ENCODE assay signal across 8 mouse cellular contexts in genomic region chr11:60539540-60539939, GRCm38 (mm10). TPM values are rescaled to one million over a fixed set of nuclear protein-coding genes. Genes with fewer than 3 reads are reported as not detected.
A peak's percentile ranks its signal among the peaks of the same experiment; 100 is the strongest.
DNase-seq lines count a peak whose midpoint lies in the region; ATAC-seq and TF ChIP-seq lines count a peak whose summit lies in the region.

No protein-coding gene starts in this region.

- no peak for ATAC-seq in embryonic facial prominence, embryonic 11.5 days (replicated peaks; ENCODE audit: insufficient number of reproducible peaks, low FRiP score, low TSS enrichment, low read depth)
- ATAC-seq in intestine, embryonic 15.5 days: no peak
- no peak for ATAC-seq in neural tube, embryonic 13.5 days (ENCODE audit: low read depth)

- WGBS in embryonic facial prominence, embryonic 11.5 days: 7% methylated on average over 2 of the region's 2 CpGs
- WGBS in intestine, embryonic 15.5 days: 7% methylated on average over 2 of the region's 2 CpGs
- 11% methylated on average over 2 of the region's 2 CpGs for WGBS in neural tube, embryonic 13.5 days

- peak overlapping the region; percentile 87 for H3K9ac ChIP-seq in embryonic facial prominence, embryonic 11.5 days (replicated peaks; ENCODE audit: low read length)
- H3K9ac ChIP-seq in intestine, embryonic 15.5 days: peak overlapping the region; percentile 95
- peak overlapping the region; percentile 95 for H3K9ac ChIP-seq in neural tube, embryonic 13.5 days

- intact Hi-C loops in left cerebral cortex, adult 2 months (cut with DNase I): loop anchor here (5.0 kb wide), 3 partner anchors 82 to 187 kb away; partner anchors contain the start of genes Drc3, Llgl1 and Tom1l2

- no peak for TF ChIP-seq CTCF in left cerebral cortex, adult 2 months (IDR thresholded peaks at IDR 0.05)

- H3K27me3 ChIP-seq in embryonic facial prominence, embryonic 11.5 days (ENCODE audit: control insufficient read depth, insufficient read depth, low read length): no peaks in the 10 kb centered on the region
- H3K27me3 ChIP-seq in intestine, embryonic 15.5 days (replicated peaks): no peaks in the 10 kb centered on the region
- no peaks in the 10 kb centered on the region for H3K27me3 ChIP-seq in neural tube, embryonic 13.5 days

- peaks cover 3% of the 10 kb centered on the region; the same call in 1 of the 2 replicates for H3K4me1 ChIP-seq in embryonic facial prominence, embryonic 11.5 days (ENCODE audit: control insufficient read depth, insufficient read depth, low read length)
- H3K4me1 ChIP-seq in intestine, embryonic 15.5 days (replicated peaks): peaks cover 34% of the 10 kb centered on the region
- H3K4me1 ChIP-seq in neural tube, embryonic 13.5 days (replicated peaks): peaks cover 73% of the 10 kb centered on the region

- peak overlapping the region; percentile 77 for H3K4me2 ChIP-seq in embryonic facial prominence, embryonic 11.5 days (ENCODE audit: low read depth, low read length)
- peak overlapping the region; percentile 78 for H3K4me2 ChIP-seq in intestine, embryonic 15.5 days (replicated peaks)
- peak overlapping the region; percentile 100 for H3K4me2 ChIP-seq in neural tube, embryonic 13.5 days

- DNase-seq in left cerebral cortex, adult 2 months (ENCODE audit: extremely low spot score in 1 of 2, low spot score in 2 of 2): no peak
- no peak for DNase-seq in left cerebral cortex, adult 18-20 months (ENCODE audit: low spot score in 2 of 2)
- no peak for DNase-seq in embryonic facial prominence, embryonic 11.5 days (ENCODE audit: low spot score)
- no peak for DNase-seq in urinary bladder, postnatal 10 days (ENCODE audit: low spot score)
- no peak for DNase-seq in cerebellum, adult 11 months
- DNase-seq in thymus, postnatal 0 days (ENCODE audit: low spot score): no peak

- no peak overlapping the region for H3K27ac ChIP-seq in left cerebral cortex, adult 2 months
- H3K27ac ChIP-seq in embryonic facial prominence, embryonic 11.5 days (replicated peaks; ENCODE audit: low read depth, low read length): no peak overlapping the region
- H3K27ac ChIP-seq in intestine, embryonic 15.5 days: no peak overlapping the region
- H3K27ac ChIP-seq in neural tube, embryonic 13.5 days (replicated peaks): no peak overlapping the region

- H3K36me3 ChIP-seq in embryonic facial prominence, embryonic 11.5 days (replicated peaks; ENCODE audit: control insufficient read depth, insufficient read depth, low read depth, low read length): no peaks in the 10 kb centered on the region
- H3K36me3 ChIP-seq in intestine, embryonic 15.5 days: 0 out of 2 replicates have a peak, but pooled peaks cover 2% of the 10 kb centered on the region
- peaks cover 9% of the 10 kb centered on the region; the same call in 1 of the 2 replicates for H3K36me3 ChIP-seq in neural tube, embryonic 13.5 days

- peak overlapping the region; percentile 83 for H3K4me3 ChIP-seq in left cerebral cortex, adult 2 months
- peak overlapping the region; percentile 98 for H3K4me3 ChIP-seq in embryonic facial prominence, embryonic 11.5 days (ENCODE audit: low read depth, low read length)
- H3K4me3 ChIP-seq in intestine, embryonic 15.5 days (replicated peaks): peak overlapping the region; percentile 90
- H3K4me3 ChIP-seq in neural tube, embryonic 13.5 days: peak overlapping the region; percentile 92

- H3K9me3 ChIP-seq in embryonic facial prominence, embryonic 11.5 days (replicated peaks; ENCODE audit: control insufficient read depth, low read length): no peaks in the 10 kb centered on the region
- no peaks in the 10 kb centered on the region for H3K9me3 ChIP-seq in intestine, embryonic 15.5 days
- H3K9me3 ChIP-seq in neural tube, embryonic 13.5 days: no peaks in the 10 kb centered on the region

RNA-seq across cellular contexts. Expression of gene Alkbh5, which starts 3.4 kb away (rescaled TPM):
- total RNA-seq in left cerebral cortex, adult 2 months (2021): 10 to 100 TPM; 56.2 to 58.2 TPM
- 10 to 100 TPM; 61.0 to 62.5 TPM for total RNA-seq in left cerebral cortex, adult 18-20 months (2021)
- 31.4 and 31.5 TPM in 2 replicates for polyA plus RNA-seq in embryonic facial prominence, embryonic 11.5 days (2014; fragmentation: Nextera tagmentation; extraction: Ambion mirVana)
- polyA plus RNA-seq in intestine, embryonic 15.5 days (2015; fragmentation: Nextera tagmentation; extraction: Ambion mirVana): 39.5 and 44.9 TPM in 2 replicates
- polyA plus RNA-seq in neural tube, embryonic 13.5 days (2015; fragmentation: Nextera tagmentation; extraction: Ambion mirVana): 22.3 and 24.2 TPM in 2 replicates
- 31.8 and 41.4 TPM in 2 replicates for polyA plus RNA-seq in thymus, postnatal 0 days (2015; fragmentation: Nextera tagmentation; extraction: Ambion mirVana)
